Mouse (Mus musculus): ENCODE measurements at regions not wholly inside any gene's neighbourhood (a gene's known extent, or its start where the extent isn't known, plus 50 kb on each side); places are given as distances from the start of the nearest gene placed in this dataset.

DNA sequence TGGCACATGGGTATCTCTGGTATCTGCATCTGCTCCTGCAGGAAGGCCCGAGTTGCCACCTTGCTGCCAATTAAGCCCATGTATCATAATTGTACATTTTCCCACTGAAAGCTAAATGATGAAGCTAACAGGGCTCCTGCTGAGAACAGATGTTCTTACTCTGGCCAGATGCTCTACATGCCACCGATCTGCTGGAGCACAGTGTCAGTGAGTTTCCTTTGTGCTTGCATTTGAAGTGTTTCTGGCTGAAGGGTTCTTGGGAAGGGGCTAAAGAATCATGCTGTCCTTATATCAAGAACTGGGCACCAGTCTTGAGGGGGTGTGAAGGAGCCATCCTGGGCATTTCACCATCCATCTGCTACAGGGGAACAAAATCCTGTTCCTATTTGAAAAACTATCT, 323.2 kb downstream of the Cog6 start:
- no peak for DNase-seq

DNA sequence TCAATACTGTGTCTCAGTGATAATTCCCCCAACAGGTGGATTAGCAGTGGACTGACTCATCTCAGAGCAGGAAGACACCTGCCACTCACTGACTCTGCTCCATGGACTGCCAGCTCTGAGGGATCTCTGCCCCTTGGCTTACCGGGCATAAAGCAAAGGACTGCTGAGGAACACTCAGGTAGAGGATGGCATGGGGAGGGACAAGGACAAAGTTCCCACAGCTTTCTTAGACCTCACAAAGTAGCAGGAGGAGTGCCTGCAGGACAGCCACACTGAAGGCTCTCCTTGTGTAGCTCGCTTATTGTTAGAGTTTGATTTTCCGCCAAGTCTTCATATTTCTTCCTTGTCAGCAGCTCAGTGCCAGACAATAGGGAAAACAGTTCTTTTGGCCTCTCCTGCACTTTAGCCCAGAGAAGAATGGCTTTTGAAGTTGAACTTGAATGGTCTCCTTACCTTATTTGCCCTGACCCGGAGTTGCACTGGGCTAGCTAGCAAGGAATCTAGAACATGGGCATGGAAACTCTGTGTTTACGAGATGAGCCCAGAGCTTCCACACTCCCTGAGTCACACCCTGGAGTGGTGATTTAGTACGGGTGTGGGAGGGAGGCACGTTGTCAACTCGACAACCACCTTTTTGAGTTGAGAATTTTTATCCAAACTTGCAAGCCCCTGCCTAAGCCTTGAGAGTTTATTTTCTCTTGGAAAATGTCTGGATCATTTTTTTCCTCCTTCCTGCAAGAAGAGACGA, 331.4 kb downstream of the Cog6 start:
- DNase-seq, result no peak

DNA sequence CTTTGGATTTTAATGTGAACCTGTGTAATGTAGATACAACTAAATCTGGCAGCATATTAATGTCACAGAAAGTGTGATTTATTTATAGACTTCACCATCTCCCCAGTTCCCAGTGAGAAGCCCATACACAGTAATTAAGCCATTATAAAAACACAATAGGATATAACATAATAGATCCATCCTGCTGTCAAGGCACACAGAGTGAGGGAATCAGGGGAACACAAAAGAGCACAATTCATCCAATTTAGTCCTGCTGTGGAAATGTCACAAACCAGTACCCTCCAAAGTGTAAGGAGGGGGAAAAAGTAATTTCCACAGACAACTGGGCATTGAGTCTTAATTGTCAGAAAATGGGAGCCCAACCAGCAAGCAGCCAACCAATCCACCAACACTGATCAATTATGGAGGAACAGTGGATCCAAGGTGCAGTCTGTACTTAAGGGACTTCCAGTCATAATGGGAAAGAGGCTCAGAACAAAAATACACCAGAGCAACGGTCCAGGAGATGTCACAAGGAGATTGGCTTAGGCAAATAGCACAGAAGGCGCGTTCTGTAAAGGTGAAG, 336.1 kb downstream of the Cog6 start:
- no peak for DNase-seq

DNA sequence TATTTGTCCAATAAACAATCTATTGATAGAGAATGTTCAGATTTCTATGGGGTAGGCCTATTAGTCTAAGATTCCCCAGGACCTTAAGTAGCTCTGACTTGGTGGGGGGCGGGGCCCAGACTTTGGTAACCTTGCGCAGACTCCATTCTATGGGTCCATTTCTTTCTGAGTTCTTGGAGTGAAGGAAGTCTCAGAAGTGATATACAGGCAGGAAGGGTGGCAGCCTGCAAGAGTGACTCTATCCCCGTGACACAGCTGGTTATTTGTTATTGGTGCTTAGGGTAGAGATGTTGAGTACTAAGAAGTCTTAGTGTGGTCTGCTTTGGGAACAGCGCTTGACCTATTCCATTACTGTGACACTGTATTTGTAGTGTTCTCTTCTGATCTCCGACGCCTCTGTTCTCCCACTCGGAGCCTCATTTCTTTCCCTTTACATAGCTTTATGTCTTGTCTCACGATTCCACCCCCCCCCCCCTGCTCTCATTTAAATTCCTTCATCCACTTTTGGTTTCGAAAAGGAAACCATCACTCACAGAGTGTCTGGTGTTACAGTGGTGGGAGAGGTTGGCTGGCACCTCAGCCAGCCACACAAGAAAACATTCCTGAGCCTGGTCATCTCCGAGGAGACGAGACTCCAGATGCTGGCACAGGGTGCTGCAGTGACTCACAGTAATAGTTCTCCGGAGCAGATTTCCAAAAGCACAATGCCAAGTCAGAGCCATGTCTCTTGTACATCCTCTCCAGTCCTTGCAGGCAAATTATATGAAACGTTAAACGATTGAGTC, 340.0 kb downstream of the Cog6 start:
- no peak for DNase-seq

DNA sequence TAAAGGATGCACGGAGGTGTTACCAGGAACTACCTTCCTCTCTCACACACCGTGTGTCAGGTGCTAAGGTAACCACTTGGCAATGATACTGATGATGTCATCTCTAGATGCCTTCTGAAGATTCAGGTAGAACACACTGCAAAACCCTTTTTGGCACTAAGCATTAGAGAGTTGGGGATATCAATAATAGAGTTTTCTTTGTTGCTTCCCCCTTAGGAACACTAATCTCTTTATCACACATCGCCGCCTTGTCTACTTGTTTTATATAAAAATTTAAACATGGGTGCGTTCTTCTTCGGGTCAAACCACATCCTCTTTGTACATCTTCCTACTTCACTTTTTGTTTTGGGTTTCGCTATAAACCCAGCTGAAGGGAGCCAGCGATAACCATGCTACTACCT, 346.4 kb downstream of the Cog6 start:
- DNase-seq, result no peak

DNA sequence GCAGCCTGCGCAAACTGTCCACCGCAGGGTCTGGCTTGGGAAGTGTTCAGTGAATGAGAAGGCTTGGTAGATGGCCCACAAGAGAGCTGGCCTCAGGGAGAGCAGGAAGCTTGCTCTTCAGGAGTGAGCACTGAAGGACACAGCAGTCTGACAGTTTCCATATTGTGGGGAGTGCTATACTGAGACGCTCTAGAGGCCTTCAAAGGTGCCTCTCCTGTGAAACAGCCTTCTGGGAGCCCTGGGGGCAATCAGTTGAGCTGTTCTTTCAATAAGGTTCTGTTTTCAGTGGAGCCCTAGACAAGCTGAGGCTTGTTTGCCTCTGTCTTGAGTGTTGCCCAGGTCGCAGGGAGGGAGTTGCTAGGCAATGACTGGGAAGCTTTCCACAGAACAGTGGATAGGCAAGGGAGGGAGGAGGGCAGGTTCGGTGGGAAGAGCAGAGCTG, 353.9 kb downstream of the Cog6 start:
- no peak for DNase-seq

DNA sequence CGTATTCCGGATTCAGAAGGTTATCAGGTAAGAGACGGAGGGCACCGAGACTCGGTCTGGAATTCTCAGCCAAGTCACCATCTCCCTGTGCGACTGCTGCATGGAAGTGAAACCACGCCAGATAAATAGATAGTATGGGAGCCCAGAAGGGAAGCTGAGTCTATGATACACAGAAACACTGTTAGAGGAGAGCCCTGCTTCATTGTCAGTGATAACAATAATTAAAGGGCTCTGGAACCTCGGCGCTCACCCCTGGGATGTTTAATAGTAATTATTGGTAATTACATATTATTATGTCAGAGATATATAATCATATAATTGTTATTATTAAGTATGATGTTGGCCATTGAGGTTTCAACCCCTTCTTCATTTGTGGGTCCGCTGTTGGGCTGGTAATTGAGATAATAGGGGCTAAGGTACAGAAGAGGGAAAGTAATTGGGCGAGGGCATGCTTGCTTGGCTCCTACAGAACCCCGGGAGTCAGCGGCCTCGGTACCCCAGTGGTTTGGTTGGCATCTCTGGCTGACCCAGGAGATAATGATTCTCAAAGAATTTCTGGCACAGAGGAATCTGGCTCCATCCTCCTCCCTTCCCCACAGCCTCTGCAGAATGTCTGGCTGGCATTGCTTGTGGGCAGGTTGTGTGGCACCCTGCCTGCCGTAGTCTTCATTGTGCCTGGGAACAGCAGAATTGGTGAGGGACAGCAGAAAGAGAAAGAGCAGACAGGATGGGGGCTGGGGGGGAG, 354.7 kb downstream of the Cog6 start:
- peak; percentile 46 for DNase-seq

DNA sequence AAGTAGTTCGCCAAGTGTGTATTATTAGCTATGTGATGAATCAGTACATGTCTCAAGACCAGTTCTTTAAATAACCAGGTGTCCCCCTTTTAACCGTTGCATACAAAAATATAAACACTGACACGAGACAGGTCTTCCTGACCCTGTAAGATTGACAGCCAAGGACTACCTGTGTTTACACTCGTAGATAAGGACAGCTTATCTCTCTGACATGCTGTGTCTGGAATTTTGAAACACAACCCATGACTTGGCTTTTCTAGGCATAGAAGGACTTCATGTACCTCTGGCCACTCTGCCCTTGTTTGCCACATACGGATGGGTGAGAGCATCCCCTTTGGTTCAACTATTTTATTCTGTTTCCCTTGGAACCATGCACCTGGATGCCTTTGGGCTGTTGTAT, 364.0 kb downstream of the Cog6 start:
- no peak for DNase-seq

DNA sequence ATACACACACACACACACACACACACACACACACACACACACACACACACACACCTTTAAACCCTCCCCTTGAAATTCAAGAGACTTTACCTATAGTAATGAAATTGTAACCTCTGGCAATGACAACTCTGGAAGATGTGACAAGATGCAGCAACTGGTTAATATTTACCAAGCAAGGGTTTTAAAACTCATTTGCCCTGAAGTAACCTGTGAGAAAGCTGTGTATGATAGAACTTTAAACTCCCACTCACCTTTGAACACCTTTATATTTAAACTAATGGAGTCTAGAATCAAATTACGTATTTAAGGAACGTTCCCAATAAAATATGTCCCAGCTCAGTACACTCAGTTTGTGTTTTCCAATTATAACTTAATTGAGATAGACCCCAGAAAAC, 364.6 kb downstream of the Cog6 start:
- no peak for DNase-seq

DNA sequence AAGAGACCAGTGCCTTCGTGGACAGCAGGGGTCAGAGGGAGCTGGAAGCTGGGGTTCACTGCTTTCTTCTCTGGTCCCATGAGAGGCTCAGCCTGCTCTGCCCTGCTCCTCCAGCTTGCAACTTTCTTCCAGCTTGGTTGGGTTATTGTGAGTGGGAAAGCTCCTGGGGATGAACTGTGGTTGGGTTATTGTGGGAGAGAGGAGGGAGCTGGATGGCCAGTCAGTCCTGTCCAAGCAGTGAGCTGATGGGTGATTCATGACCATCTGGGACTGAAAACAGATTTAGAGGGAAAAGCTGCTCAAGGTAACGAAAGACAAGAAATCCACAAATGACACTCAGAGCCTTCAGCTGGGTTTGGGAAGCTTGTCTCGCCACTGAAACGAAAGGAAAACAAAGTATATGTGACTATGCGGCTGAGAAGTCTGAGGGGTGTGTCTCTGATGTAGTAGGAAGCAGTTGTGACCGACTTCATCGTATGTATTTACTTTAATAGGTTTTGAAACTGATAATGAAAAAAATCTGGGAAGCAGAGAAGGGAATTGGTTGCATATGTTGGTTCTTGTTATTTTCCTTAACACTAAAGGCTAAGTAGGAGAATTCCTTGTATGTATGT, 365.1 kb downstream of the Cog6 start:
- no peak for DNase-seq

DNA sequence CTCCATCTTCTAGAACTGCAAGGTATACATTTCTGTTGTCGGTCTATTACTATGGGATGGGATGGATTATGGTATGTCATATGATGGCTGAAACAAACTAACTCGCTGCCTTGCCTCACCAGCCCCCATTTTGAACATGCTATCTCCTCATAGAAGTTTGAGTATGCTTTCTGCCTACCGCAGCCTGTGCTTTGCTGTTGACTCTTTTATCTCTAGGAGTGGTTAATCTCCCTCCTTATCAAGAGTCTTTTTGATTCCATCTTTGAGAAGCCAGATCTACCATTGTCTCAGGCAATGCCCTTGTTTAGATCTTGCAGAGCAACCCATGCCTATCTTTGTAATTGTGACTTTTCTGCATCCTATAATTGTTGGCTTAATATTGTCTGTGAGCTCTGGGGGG, 367.0 kb downstream of the Cog6 start:
- DNase-seq, result no peak

DNA sequence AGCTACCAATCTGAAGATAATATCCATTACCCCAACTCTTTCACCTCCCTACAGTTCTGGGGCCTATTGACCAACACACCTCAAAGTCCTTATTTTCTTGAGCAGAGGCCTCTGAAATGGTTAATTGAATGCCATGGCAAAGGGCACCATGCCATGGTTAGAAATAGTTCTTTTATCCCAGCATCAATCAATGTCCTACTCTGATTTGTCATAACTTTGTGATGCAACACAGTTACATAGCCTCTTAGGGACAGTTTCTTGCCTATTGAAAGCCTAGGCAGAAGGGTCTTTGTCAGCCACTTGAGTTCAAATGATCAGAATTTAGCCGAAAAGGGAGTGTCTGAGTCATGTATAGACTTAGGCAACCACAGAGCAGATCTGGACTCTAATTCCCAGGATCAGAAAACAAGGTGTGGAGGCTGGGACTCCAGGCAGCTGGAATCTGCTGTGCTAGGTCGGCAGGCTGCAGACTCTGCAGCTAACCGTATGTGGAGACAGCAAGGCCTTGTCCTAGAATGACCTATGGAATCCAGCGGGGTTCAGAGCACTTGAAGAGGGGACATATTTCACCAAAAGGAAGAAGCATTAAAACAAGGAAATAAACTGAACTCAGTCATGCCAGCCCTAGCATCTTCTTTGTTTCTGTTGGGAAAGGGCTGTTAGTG, 368.1 kb downstream of the Cog6 start:
- DNase-seq, result no peak

DNA sequence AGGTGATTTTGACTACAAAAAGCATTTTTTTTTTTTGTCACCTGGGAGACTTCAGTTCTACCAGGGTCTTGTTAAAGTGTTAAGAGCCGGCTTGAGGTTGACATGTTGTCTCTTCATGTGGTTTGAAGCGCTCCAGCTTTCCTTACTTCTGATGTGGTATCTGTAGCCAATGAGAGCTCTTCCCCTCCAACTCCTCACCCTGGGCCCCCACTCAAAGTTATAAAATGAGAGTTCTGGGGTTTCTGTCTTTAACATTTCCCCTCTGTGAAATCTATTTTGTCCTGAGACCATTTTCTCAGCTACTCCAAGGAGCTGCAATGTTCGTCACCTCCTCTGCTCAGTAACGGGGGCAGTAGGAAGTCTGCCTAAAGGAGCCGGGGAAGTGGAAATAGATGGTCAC, 369.1 kb downstream of the Cog6 start:
- no peak for DNase-seq

DNA sequence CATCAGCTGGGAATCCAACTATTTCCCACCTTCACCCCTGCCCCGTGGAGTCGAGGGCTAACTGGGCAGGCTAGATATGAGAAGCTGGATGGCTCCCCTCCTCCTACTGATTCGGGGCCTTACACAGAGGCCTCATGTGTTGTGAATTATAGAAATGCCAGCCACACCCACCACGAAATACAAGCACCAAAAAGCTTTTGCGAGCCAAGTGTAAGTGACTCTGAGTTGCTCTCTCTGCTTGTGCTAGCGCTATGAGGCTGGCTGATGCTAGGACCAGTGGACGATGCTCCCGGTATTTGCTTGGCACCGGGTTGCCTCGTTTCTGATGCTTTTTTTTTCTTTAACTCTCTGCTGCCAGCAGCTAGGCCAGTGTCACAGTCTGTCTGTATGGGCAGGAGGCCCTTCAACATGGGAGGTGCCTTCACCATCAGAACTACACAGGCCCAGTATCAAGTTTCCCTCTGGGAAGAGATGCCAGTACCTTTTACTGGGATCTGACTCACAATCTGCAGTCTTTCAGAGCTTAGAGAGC, 369.8 kb downstream of the Cog6 start:
- no peak for DNase-seq

DNA sequence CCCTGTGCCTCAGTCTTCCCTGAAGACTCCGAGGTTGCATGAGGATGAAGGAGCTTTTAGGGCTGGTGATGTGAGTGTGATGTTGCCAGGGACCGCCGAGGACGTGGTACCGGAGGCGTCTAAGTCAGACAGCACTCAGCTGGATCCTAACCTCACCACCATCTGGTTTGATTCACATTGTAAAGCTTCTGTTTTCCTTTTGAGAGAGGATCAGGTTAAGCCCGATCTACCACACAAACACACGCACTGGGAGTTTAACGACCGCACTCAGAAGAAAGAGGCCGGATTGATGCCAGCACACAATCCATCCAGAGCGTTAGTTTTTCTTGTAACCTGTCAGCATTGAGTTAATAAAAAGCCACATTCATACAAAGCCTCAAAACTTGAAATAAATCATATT, 371.9 kb downstream of the Cog6 start:
- DNase-seq, result no peak

DNA sequence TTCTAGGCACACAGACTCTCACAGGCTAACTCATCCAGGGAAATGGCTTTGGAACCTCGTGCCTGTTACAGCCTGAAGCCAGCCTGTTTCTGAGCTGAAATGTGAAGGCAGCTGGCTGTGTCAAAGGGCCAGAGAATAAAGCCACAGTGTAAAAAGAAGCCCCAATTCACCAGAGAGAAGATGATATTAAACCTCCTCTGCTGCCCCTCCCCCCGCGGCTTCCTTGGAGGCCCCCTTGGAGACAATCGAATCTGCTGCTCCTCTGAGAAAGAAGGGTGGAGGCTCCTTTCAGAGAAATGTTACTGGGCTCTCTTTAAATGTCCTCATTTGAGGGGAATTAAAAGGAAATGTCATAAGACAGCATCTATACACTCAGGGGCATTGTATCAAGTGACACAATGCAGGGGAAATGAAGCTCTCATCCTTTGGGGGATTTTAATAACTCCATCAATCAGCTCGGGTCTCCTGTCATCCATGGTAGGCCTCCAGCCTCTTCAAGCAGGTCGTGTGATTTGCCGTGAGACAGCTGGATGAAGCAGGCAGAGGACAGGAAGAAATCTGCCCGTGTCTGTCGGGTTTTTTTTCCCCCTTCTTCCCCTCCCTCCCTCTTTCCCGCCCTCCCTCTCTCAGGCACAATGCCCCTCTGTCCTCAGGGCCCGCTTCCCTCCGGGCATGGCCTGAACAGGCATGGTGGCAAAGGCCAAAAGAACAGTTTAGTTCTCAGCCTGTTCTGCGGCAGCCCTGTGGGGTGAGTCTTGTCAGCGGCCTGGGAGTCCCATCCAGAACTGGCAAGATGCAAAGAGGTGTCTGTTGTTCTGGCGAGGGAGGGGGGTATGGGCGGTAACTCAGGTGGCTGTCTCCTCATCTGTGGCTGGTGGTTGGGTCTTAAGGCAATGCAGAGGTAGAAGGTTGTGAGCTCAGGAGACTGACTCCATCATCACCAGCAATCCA, 372.6 kb downstream of the Cog6 start:
- DNase-seq, result no peak

DNA sequence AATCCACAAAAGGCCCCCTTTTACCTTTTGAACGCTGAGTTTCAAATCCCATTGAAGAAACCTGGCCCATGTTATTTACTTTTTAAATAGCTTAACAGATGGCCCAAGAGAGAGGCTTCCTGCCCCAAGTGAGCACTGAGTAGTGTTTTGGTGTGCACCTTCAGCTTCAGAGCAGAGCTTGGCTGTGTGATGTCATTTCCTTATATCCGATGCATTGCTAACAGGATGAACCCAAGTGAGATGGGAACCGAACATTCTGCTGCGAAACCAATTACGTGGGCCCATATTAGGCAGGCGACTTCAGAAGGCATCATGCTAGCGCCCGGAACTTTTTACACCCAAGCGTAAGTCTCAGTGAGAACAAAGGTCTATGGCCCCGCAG, 373.2 kb downstream of the Cog6 start:
- no peak for DNase-seq

DNA sequence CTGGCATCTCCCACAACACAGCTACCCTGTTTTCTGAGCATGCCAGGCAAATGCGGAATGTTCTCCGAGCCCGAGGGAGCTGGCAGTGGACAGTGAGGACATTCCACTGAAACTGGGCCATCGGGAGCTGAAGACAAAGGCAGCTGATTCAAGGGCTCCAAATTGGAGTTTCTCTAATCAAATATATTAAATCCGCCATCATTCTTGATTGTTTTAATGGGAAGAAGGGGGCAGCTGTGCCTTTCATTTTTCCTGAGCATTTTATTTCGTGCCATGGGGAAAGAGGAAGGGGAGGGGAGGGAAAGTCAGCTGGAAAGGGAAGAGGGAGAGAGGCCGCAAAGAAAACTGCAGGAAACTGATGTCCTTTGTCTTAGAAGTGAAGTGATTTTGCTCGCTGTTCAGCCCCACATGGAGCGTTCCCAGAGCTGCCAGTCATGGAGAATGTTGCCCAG, 373.9 kb downstream of the Cog6 start:
- no peak for DNase-seq

DNA sequence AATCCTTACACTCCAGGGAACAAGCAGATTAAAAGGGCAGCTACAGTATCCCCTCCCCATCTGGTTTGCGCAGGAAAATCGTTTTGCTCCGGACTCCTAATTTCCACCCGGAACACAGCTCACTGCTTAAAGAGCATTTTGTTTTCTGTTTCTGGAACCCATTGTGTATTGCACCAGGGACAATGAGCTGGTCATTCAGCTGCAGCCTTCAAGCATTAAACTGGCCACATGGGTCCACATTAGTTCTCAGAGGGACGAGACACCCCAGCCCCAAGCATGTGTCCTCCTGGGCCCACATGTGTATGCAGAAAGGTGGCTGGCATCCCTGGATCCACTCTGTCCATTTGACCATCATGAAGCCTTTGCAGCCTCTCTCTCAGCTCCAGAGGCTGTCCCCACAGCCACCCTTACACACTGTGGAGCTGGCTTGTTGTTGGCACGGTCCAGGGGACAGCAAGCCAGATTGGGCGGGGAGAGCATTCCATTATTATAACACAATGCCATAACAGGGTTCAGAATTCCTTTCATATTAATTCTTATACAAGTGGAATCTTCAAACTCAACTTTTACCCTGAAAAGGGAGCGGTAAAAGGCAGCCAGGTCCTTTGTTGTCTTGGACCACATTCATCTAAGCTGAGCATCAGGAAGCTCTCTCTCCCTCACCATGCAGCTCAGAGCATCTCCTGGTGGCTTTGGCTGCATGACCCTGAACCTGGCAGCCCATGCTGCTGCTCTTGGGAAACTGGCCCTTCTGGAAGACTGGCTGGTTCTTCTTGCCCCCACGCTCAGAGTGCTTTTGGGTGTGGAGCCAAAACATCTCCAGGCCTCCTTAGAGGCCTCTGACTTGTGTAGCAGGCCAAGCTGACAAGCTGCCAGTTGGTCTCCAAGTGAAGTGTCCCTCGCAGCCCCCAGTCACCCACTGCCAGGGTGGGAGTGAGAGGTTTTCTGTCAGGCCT, 373.4 kb downstream of the Foxo1 start:
- no peak for DNase-seq

All from cerebellum, adult 11 months (tissue).